Mouse (Mus musculus): Measurements from ENCODE around the gene Fpgs. TPM values are rescaled to one million over a fixed set of nuclear protein-coding genes. Genes with fewer than 3 reads are reported as not detected.

Gene Fpgs
- polyA plus RNA-seq, 3 experiments from 2014 or later = 3.2 to 7.2 (median 5.8) TPM

GRCm38 (mm10) chr2:32665853-32666252, 38.1 kb downstream of the Fpgs start:
- ATAC-seq = no peak

GRCm38 (mm10) chr2:32665345-32665744, 38.6 kb downstream of the Fpgs start:
- ATAC-seq = no peak

GRCm38 (mm10) chr2:32662291-32662690, 41.7 kb downstream of the Fpgs start:
- ATAC-seq = no peak

GRCm38 (mm10) chr2:32661509-32662107, 42.3 kb downstream of the Fpgs start:
- no peak for ATAC-seq

GRCm38 (mm10) chr2:32658873-32659272, 45.1 kb downstream of the Fpgs start:
- ATAC-seq = no peak

- ATAC-seq = no peak
Measured at GRCm38 (mm10) chr2:32655826-32656225, 48.1 kb downstream of the Fpgs start.

- no peak for ATAC-seq
Measured at GRCm38 (mm10) chr2:32655394-32655744, 48.6 kb downstream of the Fpgs start.

GRCm38 (mm10) chr2:32654743-32655393, 49.1 kb downstream of the Fpgs start:
- ATAC-seq = no peak

GRCm38 (mm10) chr2:32653764-32654163, 50.2 kb downstream of the Fpgs start:
- no peak for ATAC-seq

GRCm38 (mm10) chr2:32647366-32647765, 56.6 kb downstream of the Fpgs start:
- ATAC-seq = no peak

GRCm38 (mm10) chr2:32646379-32647056, 57.4 kb downstream of the Fpgs start, which contains the start of gene Eng:
Gene Eng, plus strand, starts transcription at chr2:32646595.
- ATAC-seq = no peak

- ATAC-seq = no peak
Measured at GRCm38 (mm10) chr2:32645647-32646046, 58.3 kb downstream of the Fpgs start.

GRCm38 (mm10) chr2:32644799-32645475, 59.0 kb downstream of the Fpgs start:
- ATAC-seq = no peak

GRCm38 (mm10) chr2:32644083-32644482, 59.9 kb downstream of the Fpgs start:
- ATAC-seq = no peak

GRCm38 (mm10) chr2:32642813-32643212, 61.1 kb downstream of the Fpgs start:
- ATAC-seq = no peak

- no peak for ATAC-seq
Measured at GRCm38 (mm10) chr2:32641810-32642209, 62.1 kb downstream of the Fpgs start.

- ATAC-seq = no peak
Measured at GRCm38 (mm10) chr2:32640550-32641051, 63.3 kb downstream of the Fpgs start.

- no peak for ATAC-seq
Measured at GRCm38 (mm10) chr2:32639632-32640031, 64.3 kb downstream of the Fpgs start.

GRCm38 (mm10) chr2:32637778-32638281, 66.1 kb downstream of the Fpgs start:
- ATAC-seq = no peak

- ATAC-seq = no peak
Measured at GRCm38 (mm10) chr2:32636617-32637016, 67.3 kb downstream of the Fpgs start.

GRCm38 (mm10) chr2:32634277-32635105, 69.5 kb downstream of the Fpgs start:
- ATAC-seq = no peak

- ATAC-seq = no peak
Measured at GRCm38 (mm10) chr2:32633660-32634059, 70.3 kb downstream of the Fpgs start.

All from inflammation-experienced regulatory T-cells, adult 6 months (primary cell).